Mouse (Mus musculus): ENCODE data around the gene Gfra1.

The Gfra1 gene

GRCm38 (mm10) chr19:58335585-58336530, 119.9 kb downstream of the Gfra1 start:
- DNase-seq (ENCODE audit: low spot score in 2 of 2): no peak

GRCm38 (mm10) chr19:58329305-58329704, 126.4 kb downstream of the Gfra1 start:
- DNase-seq (ENCODE audit: low spot score in 2 of 2): no peak

GRCm38 (mm10) chr19:58328014-58328413, 127.7 kb downstream of the Gfra1 start:
- DNase-seq (ENCODE audit: low spot score in 2 of 2): no peak

GRCm38 (mm10) chr19:58316474-58316873, 139.2 kb downstream of the Gfra1 start:
- no peak for DNase-seq (ENCODE audit: low spot score in 2 of 2)

GRCm38 (mm10) chr19:58315681-58316080, 140.0 kb downstream of the Gfra1 start:
- DNase-seq (ENCODE audit: low spot score in 2 of 2): no peak

GRCm38 (mm10) chr19:58314631-58315030, 141.1 kb downstream of the Gfra1 start:
- DNase-seq (ENCODE audit: low spot score in 2 of 2): no peak

GRCm38 (mm10) chr19:58313785-58314184, 141.9 kb downstream of the Gfra1 start:
- DNase-seq (ENCODE audit: low spot score in 2 of 2): no peak

- DNase-seq (ENCODE audit: low spot score in 2 of 2): no peak
These were observed 143.2 kb downstream of the Gfra1 start for GRCm38 (mm10) chr19:58312492-58312891.

- DNase-seq (ENCODE audit: low spot score in 2 of 2): no peak
These were observed 145.1 kb downstream of the Gfra1 start for GRCm38 (mm10) chr19:58310334-58311315.

- no peak for DNase-seq (ENCODE audit: low spot score in 2 of 2)
These were observed 146.0 kb downstream of the Gfra1 start for GRCm38 (mm10) chr19:58309620-58310275.

- no peak for DNase-seq (ENCODE audit: low spot score in 2 of 2)
These were observed 154.6 kb downstream of the Gfra1 start for GRCm38 (mm10) chr19:58301105-58301504.

GRCm38 (mm10) chr19:58297926-58298325, 157.8 kb downstream of the Gfra1 start:
- DNase-seq (ENCODE audit: low spot score in 2 of 2): no peak

GRCm38 (mm10) chr19:58296842-58297190, 158.9 kb downstream of the Gfra1 start:
- no peak for DNase-seq (ENCODE audit: low spot score in 2 of 2)

GRCm38 (mm10) chr19:58295986-58296841, 159.5 kb downstream of the Gfra1 start:
- peak in 1 of 2 experiments; percentile 8 for DNase-seq (ENCODE audit: low spot score in 2 of 2)

GRCm38 (mm10) chr19:58288145-58288544, 167.6 kb downstream of the Gfra1 start:
- DNase-seq (ENCODE audit: low spot score in 2 of 2): no peak

GRCm38 (mm10) chr19:58275281-58275680, 180.4 kb downstream of the Gfra1 start:
- no peak for DNase-seq (ENCODE audit: low spot score in 2 of 2)

- DNase-seq (ENCODE audit: low spot score in 2 of 2): peak; percentile 20 to 34
These were observed 183.9 kb downstream of the Gfra1 start for GRCm38 (mm10) chr19:58271815-58272214.

GRCm38 (mm10) chr19:58270778-58271177, 184.9 kb downstream of the Gfra1 start:
- DNase-seq (ENCODE audit: low spot score in 2 of 2): no peak

GRCm38 (mm10) chr19:58268476-58268875, 187.2 kb downstream of the Gfra1 start:
- no peak for DNase-seq (ENCODE audit: low spot score in 2 of 2)

GRCm38 (mm10) chr19:58266600-58266999, 189.1 kb downstream of the Gfra1 start:
- DNase-seq (ENCODE audit: low spot score in 2 of 2): no peak

- DNase-seq (ENCODE audit: low spot score in 2 of 2): no peak
These were observed 194.8 kb downstream of the Gfra1 start for GRCm38 (mm10) chr19:58260934-58261333.
